Mouse (Mus musculus) kidney, adult 2 months (tissue): ENCODE measurements around the gene Cbs.

Experiments
- CTCF ChIP-seq: fragments of 200-500 bp; conservative IDR thresholded peaks from 2 replicates; pipeline ENCODE4 v1.5.1; 2011; ENCODE audit warnings: low read depth, mild to moderate bottlenecking, control low read depth, low read length, moderate library complexity, mixed read lengths; ENCODE audit not compliant: insufficient read depth, insufficient read length
- POLR2A ChIP-seq: fragments of 200-500 bp; IDR thresholded peaks from one replicate; pipeline ENCODE4 v1.6.1; 2011; ENCODE audit warnings: low read depth, low read length, control low read depth

DNA sequence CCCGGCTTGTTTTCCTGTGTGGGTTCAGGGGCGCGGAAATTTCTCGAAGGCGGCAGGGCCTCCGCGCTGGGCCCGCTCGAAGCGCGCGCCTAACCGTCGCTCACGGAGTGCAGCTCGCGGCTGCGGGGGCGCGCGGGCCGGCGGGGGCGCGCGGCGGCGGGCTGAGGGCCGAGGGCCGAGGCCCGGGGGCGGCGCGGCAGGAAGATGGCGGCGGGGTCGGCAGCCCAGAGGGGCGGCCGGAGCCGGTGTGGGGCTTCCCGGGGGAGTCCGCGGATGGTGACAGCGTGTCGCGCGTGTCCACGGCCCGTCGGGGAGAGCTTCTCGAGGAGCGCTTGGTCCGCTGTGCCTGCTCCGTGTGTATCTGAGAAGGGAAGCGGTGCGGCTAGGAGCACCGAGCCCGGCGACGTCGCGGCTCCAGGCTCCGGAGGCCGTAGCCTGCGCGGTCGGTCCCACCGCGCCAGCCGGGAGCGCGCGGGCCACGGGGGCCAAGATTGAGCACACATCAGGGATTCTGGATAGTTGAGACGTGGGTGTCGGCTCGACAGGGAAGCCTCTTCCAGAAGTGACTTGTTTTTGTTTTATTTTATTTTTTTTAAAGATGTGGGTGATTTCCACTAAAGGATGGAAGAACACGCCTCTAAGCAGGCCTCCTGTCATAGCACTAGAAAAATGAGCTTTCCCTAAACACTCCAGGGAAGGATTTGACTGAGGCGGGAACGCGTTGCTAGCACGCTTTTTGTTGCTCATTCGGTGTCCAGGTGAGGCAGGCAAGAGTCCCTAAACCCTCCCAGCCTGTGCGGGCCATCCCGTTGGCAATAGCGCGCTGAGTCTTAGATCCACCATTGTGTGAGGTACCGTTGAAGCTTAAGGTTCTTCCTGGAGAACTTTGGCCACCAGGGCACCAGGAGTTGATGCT lies 71.6 kb downstream of the Cbs start:
- TF ChIP-seq CTCF (no peak), POLR2A (no peak)
